Mouse (Mus musculus) G1E (cell line): ENCODE results near the gene Ercc5. TPM values are rescaled to one million over a fixed set of nuclear protein-coding genes. Genes with fewer than 3 reads are reported as not detected.

Experiments
- ATAC-seq: 2 replicates; pipeline ENCODE4 v1.8.0; 2016; ENCODE audit warnings: mild to moderate bottlenecking; ENCODE audit not compliant: insufficient number of reproducible peaks, poor library complexity, low FRiP score, severe bottlenecking; ENCODE audit errors: extremely low read depth
- DNase-seq: peaks from one replicate; pipeline ENCODE4 v3.0.0; 2012; ENCODE audit warnings: low spot score
- H3K27me3 ChIP-seq: 2 replicates; pipeline ENCODE4 v1.6.1; 2012; ENCODE audit warnings: mild to moderate bottlenecking, low read length, inconsistent platforms; ENCODE audit not compliant: insufficient read depth
- H3K36me3 ChIP-seq: replicated peaks from 2 replicates; pipeline ENCODE3; 2012; ENCODE audit warnings: mild to moderate bottlenecking, inconsistent platforms
- H3K4me1 ChIP-seq: 2 replicates; pipeline ENCODE4 v1.6.1; 2012; ENCODE audit warnings: low read depth, low read length, inconsistent platforms, mixed read lengths; ENCODE audit not compliant: insufficient read depth
- H3K4me3 ChIP-seq: 2 replicates; pipeline ENCODE4 v1.5.1; 2012; ENCODE audit warnings: low read depth, mild to moderate bottlenecking, inconsistent platforms, low read length, moderate library complexity, mixed read lengths
- H3K9me3 ChIP-seq: replicated peaks from 2 replicates; pipeline ENCODE4 v1.6.1; 2012; ENCODE audit warnings: inconsistent platforms
- CTCF ChIP-seq: IDR thresholded peaks from 2 replicates; pipeline ENCODE4 v1.5.1; 2012; ENCODE audit warnings: low read depth, low read length, inconsistent platforms, mixed read lengths
- GATA1 ChIP-seq: IDR thresholded peaks from 2 replicates; pipeline ENCODE4 v1.6.1; 2012; ENCODE audit warnings: borderline replicate concordance, low read length, inconsistent platforms, mixed read lengths
- GATA2 ChIP-seq: IDR thresholded peaks from 2 replicates; pipeline ENCODE4 v1.6.1; 2012; ENCODE audit warnings: low read depth, low read length, inconsistent platforms, borderline replicate concordance
- POLR2AphosphoS5 ChIP-seq: IDR thresholded peaks from 2 replicates; pipeline ENCODE4 v1.6.1; 2012; ENCODE audit warnings: low read depth, low read length, inconsistent platforms; ENCODE audit not compliant: insufficient replicate concordance
- TAL1 ChIP-seq: conservative IDR thresholded peaks from 2 replicates; pipeline ENCODE4 v1.6.1; 2012; ENCODE audit warnings: low read depth, low read length, inconsistent platforms, mixed read lengths
- polyA plus RNA-seq: library from polyadenylated mRNA; stranded (reverse); fragments of >175 nt; gene quantifications from 2 replicates; pipeline ENCODE4 v1.2.3, GENCODE M21; 2012
- total RNA-seq, 2 experiments: library from RNA; stranded (forward) in 1 of 2; stranded (reverse) in 1 of 2; fragments of 200-1000 nt in 1 of 2; fragments of >200 nt in 1 of 2; fragmentation: Nextera tagmentation in 1 of 2; gene quantifications; 2 replicates each; pipeline ENCODE4 v1.2.3; 2014 to 2017

The Ercc5 gene
- total and polyA plus RNA-seq, 3 experiments = 6.4 to 45.3 (median 33.8) TPM

DNA sequence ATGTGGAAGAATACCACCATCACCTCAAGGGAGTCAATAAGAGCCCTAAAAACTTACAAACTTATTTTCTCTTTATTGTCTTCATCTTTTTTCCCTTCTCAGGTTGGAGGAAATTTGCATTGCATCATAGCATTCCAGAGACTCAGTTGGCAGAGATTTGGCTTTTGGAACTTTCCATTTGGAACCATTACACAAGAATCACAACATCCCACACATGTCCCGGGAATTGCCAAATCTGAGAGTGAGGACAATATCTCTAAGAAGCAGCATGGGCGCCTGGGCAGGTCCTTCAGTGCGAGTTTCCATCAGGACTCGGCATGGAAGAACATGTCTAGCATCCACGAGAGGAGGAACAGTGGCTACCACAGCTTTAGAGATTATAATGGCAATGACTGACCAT lies 4.8 kb upstream of the Ercc5 start:
- no peak for DNase-seq
- ATAC-seq = no peak
- TF ChIP-seq CTCF = no peak
- no peak for TF ChIP-seq GATA1
- TF ChIP-seq GATA2 = no peak
- no peak for TF ChIP-seq TAL1
- no peak for TF ChIP-seq POLR2AphosphoS5
- H3K27me3 ChIP-seq = no peaks in the 10 kb centered on the region
- H3K36me3 ChIP-seq = peaks cover 39% of the 10 kb centered on the region
- peaks cover 10% of the 10 kb centered on the region for H3K4me1 ChIP-seq
- no peaks in the 10 kb centered on the region for H3K9me3 ChIP-seq
- no peak overlapping the region for H3K4me3 ChIP-seq

- Histone ChIP-seq H3K9me3 (no peaks in the 10 kb centered on the region), H3K4me3 (peak overlapping the region; percentile 93), H3K4me1 (peaks cover 14% of the 10 kb centered on the region), H3K27me3 (no peaks in the 10 kb centered on the region), H3K36me3 (peaks cover 9% of the 10 kb centered on the region)
- DNase-seq (peak; percentile 22), ATAC-seq (no peak)
- no peak for TF ChIP-seq GATA2
- no peak for TF ChIP-seq GATA1
- no peak for TF ChIP-seq CTCF
- TF ChIP-seq POLR2AphosphoS5 = no peak
- no peak for TF ChIP-seq TAL1
These were observed 1.2 kb downstream of the Ercc5 start for GRCm38 (mm10) chr1:44148706-44149105.

DNA sequence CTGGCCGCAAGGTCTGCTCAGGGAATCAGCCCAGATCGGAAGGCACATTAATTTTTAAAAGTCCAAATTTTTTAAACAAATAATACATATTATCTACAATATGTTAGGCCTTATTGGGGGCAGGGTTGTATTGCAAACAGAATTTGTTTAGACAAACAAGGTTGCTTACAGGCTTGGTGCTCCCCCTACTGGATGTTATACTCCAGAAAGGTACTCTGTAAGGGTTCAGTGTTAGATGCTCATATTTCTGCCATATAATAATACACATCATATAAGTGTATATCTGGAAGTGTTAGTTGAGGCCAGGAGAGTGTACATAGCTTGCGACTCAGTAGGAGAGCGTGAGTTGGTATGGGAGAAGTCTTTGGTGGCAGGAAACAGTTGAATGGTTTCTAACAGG lies 7.7 kb downstream of the Ercc5 start:
- Histone ChIP-seq H3K36me3 (peaks cover 46% of the 10 kb centered on the region), H3K4me1 (no peaks in the 10 kb centered on the region), H3K27me3 (no peaks in the 10 kb centered on the region), H3K9me3 (no peaks in the 10 kb centered on the region), H3K4me3 (no peak overlapping the region)
- DNase-seq (peak; percentile 3), ATAC-seq (peak; percentile 54; the same call in 1 of the 2 replicates)
- TF ChIP-seq TAL1 = no peak
- TF ChIP-seq CTCF = 0 out of 2 replicates have a peak, but pooled peaks have one; percentile 9

DNA sequence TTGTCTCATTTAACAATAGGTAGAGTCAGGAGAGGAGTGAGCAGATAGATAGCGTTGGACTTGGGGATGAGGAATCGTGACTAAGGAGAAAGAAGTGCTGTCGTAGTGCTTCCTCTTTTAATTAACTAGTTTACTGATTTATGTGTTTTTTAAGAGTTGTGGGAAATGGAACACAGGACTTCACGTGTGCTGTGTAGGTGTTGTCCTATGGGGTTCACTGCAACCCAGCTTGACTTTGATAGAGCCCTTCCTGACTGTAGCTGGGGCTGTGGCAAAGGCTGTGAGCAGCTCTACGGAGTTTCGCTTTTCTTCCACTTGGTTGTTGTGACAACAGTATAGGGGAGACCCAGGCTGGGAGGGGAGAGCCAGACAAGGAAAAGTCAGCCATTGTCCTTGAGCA lies 10.8 kb downstream of the Ercc5 start:
- no peaks in the 10 kb centered on the region for H3K27me3 ChIP-seq
- TF ChIP-seq CTCF (no peak), GATA1 (no peak), TAL1 (no peak), POLR2AphosphoS5 (no peak), GATA2 (no peak)
- H3K4me1 ChIP-seq = no peaks in the 10 kb centered on the region
- peaks cover 70% of the 10 kb centered on the region for H3K36me3 ChIP-seq
- no peak overlapping the region for H3K4me3 ChIP-seq
- H3K9me3 ChIP-seq = no peaks in the 10 kb centered on the region
- ATAC-seq (no peak), DNase-seq (no peak)

DNA sequence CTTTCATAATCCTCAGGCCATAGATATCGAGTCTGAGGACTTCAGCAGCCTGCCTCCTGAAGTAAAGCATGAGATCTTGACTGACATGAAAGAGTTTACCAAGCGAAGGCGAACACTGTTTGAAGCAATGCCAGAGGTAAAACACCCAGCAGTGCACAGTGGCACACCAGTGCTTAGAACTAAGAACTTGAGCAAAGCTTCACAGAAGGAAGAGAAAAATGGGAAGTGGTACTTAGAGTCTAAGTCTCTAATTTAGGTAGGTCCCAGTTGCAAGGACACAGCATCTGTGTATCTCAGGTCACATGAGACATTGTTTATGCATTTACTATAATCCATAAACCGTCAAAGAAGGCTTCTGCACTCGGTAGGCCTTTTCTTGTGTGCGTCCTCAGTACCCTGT lies 14.3 kb downstream of the Ercc5 start:
- H3K4me3 ChIP-seq = no peak overlapping the region
- no peaks in the 10 kb centered on the region for H3K27me3 ChIP-seq
- ATAC-seq (no peak), DNase-seq (no peak)
- H3K9me3 ChIP-seq = no peaks in the 10 kb centered on the region
- H3K4me1 ChIP-seq = no peaks in the 10 kb centered on the region
- TF ChIP-seq TAL1 (no peak), GATA2 (no peak)
- H3K36me3 ChIP-seq = peaks cover 85% of the 10 kb centered on the region

DNA sequence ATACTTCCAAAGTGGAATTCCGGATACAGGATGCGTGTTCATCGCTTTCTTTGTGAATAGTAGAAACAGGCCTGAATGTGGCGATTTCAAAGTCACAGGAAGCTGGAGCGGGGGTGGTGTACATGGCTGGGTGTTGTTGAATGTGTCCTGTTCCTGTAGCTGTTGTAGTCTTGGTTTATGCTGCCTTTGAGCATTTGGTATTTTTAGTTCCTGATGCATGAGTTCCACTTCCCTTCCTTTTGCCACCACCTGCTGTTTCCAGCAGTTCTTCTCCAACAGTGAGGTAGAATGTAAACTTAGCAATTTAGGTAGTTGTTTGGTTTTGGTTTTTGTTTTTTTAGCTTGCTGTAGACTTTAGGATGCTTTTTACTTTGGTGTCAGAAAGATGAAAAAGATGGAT lies 14.8 kb downstream of the Ercc5 start:
- no peaks in the 10 kb centered on the region for H3K9me3 ChIP-seq
- no peak overlapping the region for H3K4me3 ChIP-seq
- no peaks in the 10 kb centered on the region for H3K27me3 ChIP-seq
- no peak for DNase-seq
- H3K36me3 ChIP-seq = peaks cover 86% of the 10 kb centered on the region
- H3K4me1 ChIP-seq = no peaks in the 10 kb centered on the region
- ATAC-seq = no peak
- TF ChIP-seq TAL1 = no peak
- no peak for TF ChIP-seq GATA1
- no peak for TF ChIP-seq CTCF
- TF ChIP-seq GATA2 = no peak
- no peak for TF ChIP-seq POLR2AphosphoS5

DNA sequence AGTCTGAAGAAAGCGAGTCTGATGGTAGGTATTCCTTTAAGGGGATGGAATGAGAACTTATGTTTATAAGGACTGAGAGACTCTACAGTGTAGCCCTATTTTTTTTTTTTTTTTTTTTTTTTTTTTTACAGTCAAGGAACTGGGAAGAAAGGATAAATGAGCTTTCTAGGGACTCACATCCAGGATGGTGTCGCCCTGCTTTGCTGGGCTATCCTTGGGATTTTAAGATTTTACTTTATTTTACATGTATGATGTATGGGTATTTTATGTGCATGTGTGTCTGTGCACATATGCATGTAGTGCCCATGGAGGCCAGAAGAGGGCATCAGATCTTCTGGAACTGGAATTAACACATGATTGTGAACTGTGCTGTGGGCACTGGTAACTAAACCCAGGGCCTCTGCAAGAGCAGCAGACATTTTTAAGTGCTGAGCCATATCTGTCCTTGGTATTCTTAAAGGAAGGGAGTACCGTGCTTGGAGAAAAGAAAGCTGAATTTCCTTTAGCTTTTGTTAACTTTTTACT lies 20.4 kb downstream of the Ercc5 start:
- Histone ChIP-seq H3K27me3 (no peaks in the 10 kb centered on the region), H3K36me3 (peaks cover 77% of the 10 kb centered on the region), H3K4me3 (no peak overlapping the region), H3K4me1 (no peaks in the 10 kb centered on the region), H3K9me3 (peaks cover 4% of the 10 kb centered on the region)
- ATAC-seq = no peak
- TF ChIP-seq GATA1 (no peak), POLR2AphosphoS5 (no peak), CTCF (0 out of 2 replicates have a peak, but pooled peaks have one; percentile 22), TAL1 (no peak), GATA2 (no peak)
- DNase-seq = no peak
